Mouse (Mus musculus): ENCODE results near the gene Kifc5b. TPM values are rescaled to one million over a fixed set of nuclear protein-coding genes. Genes with fewer than 3 reads are reported as not detected.

The Kifc5b gene
- total and polyA plus RNA-seq, 2 experiments from 2014 or later: 1.5 to 3.3 TPM

- WGBS: 2% methylated on average over 69 of the region's 70 CpGs
- H3K27me3 ChIP-seq (ENCODE audit: insufficient read depth, low read length): no peaks in the 10 kb centered on the region
- peak within 1 kb of the TSS; percentile 64 for H3K9ac ChIP-seq
- DNase-seq: peak; percentile 100
- peaks cover 14% of the 10 kb centered on the region for H3K4me1 ChIP-seq (ENCODE audit: insufficient read depth)
- H3K4me3 ChIP-seq (ENCODE audit: low read depth, low read length): peak within 1 kb of the TSS; percentile 47
- peaks cover 25% of the 10 kb centered on the region for H3K36me3 ChIP-seq (ENCODE audit: insufficient read depth)
- peak within 1 kb of the TSS; percentile 97 for H3K4me2 ChIP-seq (ENCODE audit: low read depth)
- ATAC-seq: peak; percentile 95
- peak within 1 kb of the TSS; percentile 93 for H3K27ac ChIP-seq (ENCODE audit: low read depth, low read length)
- TF ChIP-seq CTCF (IDR thresholded peaks at IDR 0.05; ENCODE audit: low read depth): no peak
- no peaks in the 10 kb centered on the region for H3K9me3 ChIP-seq (ENCODE audit: low read length)
Observed at GRCm38 (mm10) chr17:26939178-26939972, 22.5 kb downstream of the Kifc5b start, which contains the start of gene Cuta. Gene Cuta (minus strand): TSS chr17:26939569.

DNA sequence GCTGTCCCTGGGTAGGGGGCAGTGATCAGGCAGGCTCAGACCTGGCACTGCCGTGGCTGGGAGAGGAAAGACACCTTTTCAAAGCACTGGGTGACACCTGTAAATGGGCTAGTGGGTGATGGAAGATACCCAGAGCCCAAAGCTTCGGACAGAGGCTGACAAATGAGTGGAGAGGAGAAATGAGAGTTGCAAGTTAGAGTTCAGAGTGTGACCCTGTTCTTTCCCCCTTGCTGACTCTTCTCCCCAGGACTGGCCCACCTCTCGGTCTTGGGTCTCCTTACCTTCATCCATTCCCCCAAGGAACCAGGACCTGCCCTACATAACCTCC lies 23.0 kb downstream of the Kifc5b start:
- H3K36me3 ChIP-seq (ENCODE audit: insufficient read depth): peaks cover 19% of the 10 kb centered on the region
- H3K4me1 ChIP-seq (ENCODE audit: insufficient read depth): peaks cover 14% of the 10 kb centered on the region
- H3K9me3 ChIP-seq (ENCODE audit: low read length): no peaks in the 10 kb centered on the region
- 5% methylated on average over 3 of the region's 3 CpGs for WGBS
- no peak for TF ChIP-seq CTCF (IDR thresholded peaks at IDR 0.05; ENCODE audit: low read depth)
- no peak for ATAC-seq
- peak overlapping the region; percentile 64 for H3K9ac ChIP-seq
- peak overlapping the region; percentile 47 for H3K4me3 ChIP-seq (ENCODE audit: low read depth, low read length)
- no peaks in the 10 kb centered on the region for H3K27me3 ChIP-seq (ENCODE audit: insufficient read depth, low read length)
- peak overlapping the region; percentile 93 for H3K27ac ChIP-seq (ENCODE audit: low read depth, low read length)
- peak overlapping the region; percentile 97 for H3K4me2 ChIP-seq (ENCODE audit: low read depth)
- DNase-seq: no peak

DNA sequence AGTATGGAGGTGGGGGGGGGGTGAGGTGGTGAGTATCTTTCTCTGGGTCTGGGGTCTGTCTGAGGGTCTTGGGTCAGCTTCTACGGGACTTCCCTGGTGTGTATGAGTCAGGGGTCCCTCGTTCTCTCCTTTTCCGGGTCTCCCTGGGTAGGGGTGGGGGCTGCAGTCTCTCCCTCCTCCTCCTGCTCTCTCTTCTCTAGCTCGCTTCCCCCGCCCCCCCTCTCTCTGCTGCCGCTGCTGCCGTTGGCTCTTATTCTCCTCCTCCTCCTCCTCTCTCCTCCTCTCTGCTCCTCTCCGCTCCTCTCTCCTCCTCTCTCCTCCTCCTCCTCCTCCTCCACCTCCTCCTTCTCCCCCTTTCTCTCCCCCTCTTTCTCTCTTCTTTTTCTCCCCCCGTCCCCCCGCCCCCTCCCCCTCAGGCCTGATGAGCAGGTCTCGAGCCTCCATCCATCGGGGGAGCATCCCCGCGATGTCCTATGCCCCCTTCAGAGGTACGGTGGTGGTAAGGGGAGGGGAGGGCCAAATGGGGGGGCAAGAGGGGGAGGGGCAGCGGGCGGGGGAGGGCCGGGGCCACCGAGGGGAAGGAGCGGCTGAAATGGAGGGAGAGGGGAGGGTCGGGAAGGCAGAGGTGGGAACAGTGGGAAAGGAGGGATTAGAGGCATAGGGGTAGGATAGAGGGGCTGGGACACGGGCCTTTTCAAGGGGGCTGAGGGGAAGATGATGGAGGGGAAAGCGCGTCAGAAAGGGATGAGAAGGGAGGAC lies 24.3 kb downstream of the Kifc5b start, which contains the start of gene Syngap1:
Gene Syngap1, plus strand, starts transcription at position 223 of the 759 bp plus-strand sequence.
- Histone ChIP-seq H3K9me3 (ENCODE audit: low read length) (no peaks in the 10 kb centered on the region), H3K4me2 (ENCODE audit: low read depth) (peak within 1 kb of the TSS; percentile 97), H3K4me1 (ENCODE audit: insufficient read depth) (peaks cover 22% of the 10 kb centered on the region), H3K27ac (ENCODE audit: low read depth, low read length) (peak within 1 kb of the TSS; percentile 93), H3K9ac (peak within 1 kb of the TSS; percentile 69), H3K4me3 (ENCODE audit: low read depth, low read length) (peak within 1 kb of the TSS; percentile 65), H3K27me3 (ENCODE audit: insufficient read depth, low read length) (no peaks in the 10 kb centered on the region), H3K36me3 (ENCODE audit: insufficient read depth) (peaks cover 9% of the 10 kb centered on the region; the same call in 1 of the 2 replicates)
- ATAC-seq (peak; percentile 36), DNase-seq (peak; percentile 80)
- no peak for TF ChIP-seq CTCF (IDR thresholded peaks at IDR 0.05; ENCODE audit: low read depth)
- 2% methylated on average over 17 of the region's 24 CpGs for WGBS

GRCm38 (mm10) chr17:26941841-26942570 lies 25.1 kb downstream of the Kifc5b start:
- 3% methylated on average over 4 of the region's 4 CpGs for WGBS
- peaks cover 30% of the 10 kb centered on the region for H3K4me1 ChIP-seq (ENCODE audit: insufficient read depth)

GRCm38 (mm10) chr17:26945824-26946495 lies 29.1 kb downstream of the Kifc5b start:
- peak overlapping the region; percentile 93 for H3K27ac ChIP-seq (ENCODE audit: low read depth, low read length)
- ATAC-seq: no peak
- no peak for DNase-seq
- peak overlapping the region; percentile 79 for H3K4me2 ChIP-seq (ENCODE audit: low read depth)
- no peaks in the 10 kb centered on the region for H3K36me3 ChIP-seq (ENCODE audit: insufficient read depth)
- no peaks in the 10 kb centered on the region for H3K9me3 ChIP-seq (ENCODE audit: low read length)
- WGBS: 22% methylated on average over 13 of the region's 13 CpGs
- H3K9ac ChIP-seq: peak overlapping the region; percentile 53
- TF ChIP-seq CTCF (IDR thresholded peaks at IDR 0.05; ENCODE audit: low read depth): no peak
- no peaks in the 10 kb centered on the region for H3K27me3 ChIP-seq (ENCODE audit: insufficient read depth, low read length)
- H3K4me3 ChIP-seq (ENCODE audit: low read depth, low read length): peak overlapping the region; percentile 37
- peaks cover 40% of the 10 kb centered on the region for H3K4me1 ChIP-seq (ENCODE audit: insufficient read depth)

More at GRCm38 (mm10) chr17:26941841-26942570, 25.1 kb downstream of the Kifc5b start:
- Histone ChIP-seq H3K27me3 (ENCODE audit: insufficient read depth, low read length) (no peaks in the 10 kb centered on the region), H3K9ac (peak overlapping the region; percentile 69), H3K4me2 (ENCODE audit: low read depth) (peak overlapping the region; percentile 97), H3K36me3 (ENCODE audit: insufficient read depth) (peaks cover 6% of the 10 kb centered on the region; the same call in 1 of the 2 replicates), H3K4me3 (ENCODE audit: low read depth, low read length) (peak overlapping the region; percentile 65), H3K27ac (ENCODE audit: low read depth, low read length) (peak overlapping the region; percentile 93), H3K9me3 (ENCODE audit: low read length) (no peaks in the 10 kb centered on the region)
- TF ChIP-seq CTCF (IDR thresholded peaks at IDR 0.05; ENCODE audit: low read depth): no peak
- DNase-seq (no peak), ATAC-seq (no peak)

DNA sequence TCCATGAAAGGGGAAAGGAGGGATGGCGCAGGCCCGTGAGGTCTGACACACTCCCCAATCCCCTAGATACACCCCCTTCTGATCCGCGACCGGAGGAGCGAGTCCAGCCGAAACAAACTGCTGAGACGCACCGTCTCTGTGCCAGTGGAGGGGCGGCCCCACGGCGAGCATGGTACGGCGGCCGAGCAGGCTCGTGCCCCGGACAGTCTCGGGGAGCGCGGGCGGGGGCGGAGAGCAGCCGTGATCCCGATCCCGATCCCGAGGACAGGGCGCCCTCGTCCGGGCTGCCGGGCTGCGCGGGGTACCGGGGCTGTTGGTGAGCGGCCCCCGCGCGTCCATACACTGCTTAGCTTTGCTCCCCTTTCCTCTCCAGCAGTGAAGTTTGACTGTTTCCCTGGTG lies 29.7 kb downstream of the Kifc5b start:
- 5% methylated on average over 33 of the region's 37 CpGs for WGBS
- Histone ChIP-seq H3K4me1 (ENCODE audit: insufficient read depth) (peaks cover 43% of the 10 kb centered on the region), H3K27me3 (ENCODE audit: insufficient read depth, low read length) (no peaks in the 10 kb centered on the region), H3K4me2 (ENCODE audit: low read depth) (peak overlapping the region; percentile 79), H3K4me3 (ENCODE audit: low read depth, low read length) (peak overlapping the region; percentile 37), H3K9ac (peak overlapping the region; percentile 53), H3K27ac (ENCODE audit: low read depth, low read length) (peak overlapping the region; percentile 93), H3K9me3 (ENCODE audit: low read length) (no peaks in the 10 kb centered on the region), H3K36me3 (ENCODE audit: insufficient read depth) (no peaks in the 10 kb centered on the region)
- ATAC-seq (peak; percentile 35), DNase-seq (peak; percentile 51)
- peak; percentile 35 for TF ChIP-seq CTCF (IDR thresholded peaks at IDR 0.05; ENCODE audit: low read depth)

All from forebrain, postnatal 0 days (tissue).